Comparison of ENCODE assay signal across 18 mouse cellular contexts in the genomic region with DNA sequence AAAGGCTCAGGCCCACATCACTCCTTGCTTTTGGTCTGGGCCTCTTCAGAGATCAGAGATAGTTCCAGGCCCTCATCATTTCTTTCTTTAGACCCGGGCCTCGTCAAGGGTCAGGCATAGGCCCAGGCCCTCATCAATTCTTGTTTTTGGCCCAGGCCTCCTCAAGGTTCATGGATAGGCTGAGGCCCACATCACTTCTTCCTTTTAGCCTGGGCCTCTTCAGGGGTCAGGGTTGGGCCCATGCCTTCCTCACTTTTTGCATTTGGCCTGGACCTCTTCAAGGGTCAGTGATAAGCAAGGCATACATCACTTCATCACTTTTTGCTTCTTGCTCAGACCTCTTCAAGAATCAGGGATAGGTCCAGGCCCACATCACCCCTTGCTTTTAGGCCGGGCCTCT. TPM values are rescaled to one million over a fixed set of nuclear protein-coding genes. Genes with fewer than 3 reads are reported as not detected.
"Had no signal": no experiment of that assay in that cellular context is flagged by ENCODE, and none has a peak within 500 bp of the region (broad histone marks: within the 10 kb centered on the region; RNA-seq: fewer than 3 reads in every experiment).

No protein-coding gene starts in this region.

- ATAC-seq: intestine, embryonic 16.5 days; lung, postnatal 0 days had no signal

- H3K27ac ChIP-seq: layer of hippocampus, adult 2 months; liver, embryonic 15.5 days; stomach, embryonic 15.5 days had no signal

- H3K9me3 ChIP-seq: liver, embryonic 15.5 days; stomach, embryonic 15.5 days had no signal

- H3K9ac ChIP-seq: liver, embryonic 15.5 days; stomach, embryonic 15.5 days had no signal

- H3K36me3 ChIP-seq: liver, embryonic 15.5 days; stomach, embryonic 15.5 days had no signal

- H3K4me1 ChIP-seq: liver, embryonic 15.5 days; stomach, embryonic 15.5 days had no signal

- H3K4me3 ChIP-seq: layer of hippocampus, adult 2 months; liver, embryonic 15.5 days; stomach, embryonic 15.5 days had no signal

- H3K4me2 ChIP-seq: liver, embryonic 11.5 days; liver, embryonic 15.5 days; stomach, embryonic 15.5 days had no signal

- H3K27me3 ChIP-seq: liver, embryonic 15.5 days; stomach, embryonic 15.5 days had no signal

- DNase-seq: kidney, adult 9 months; kidney, postnatal 10 days; kidney, postnatal 4 days; lung, adult 2 months; lung, postnatal 36 days; right cerebral cortex, postnatal 14 days; thymus, adult 2 months; thymus, postnatal 25 days had no signal

RNA-seq across cellular contexts. Expression of gene Vmn1r27, which starts 57.8 kb away (rescaled TPM):
- polyA plus RNA-seq: intestine, embryonic 16.5 days; limb, embryonic 14.5 days; liver, embryonic 11.5 days; liver, embryonic 15.5 days; lung, adult 2 months; lung, postnatal 0 days; neural tube, embryonic 14.5 days; spleen, adult 2 months; stomach, embryonic 15.5 days; thymus, adult 2 months; urinary bladder, adult 2 months had no signal
